Mouse (Mus musculus) lung, adult 18-20 months (tissue): Measurements from ENCODE around the gene Stc2.

Experiments used
- DNase-seq, 2 experiments: peaks; one replicate each; pipeline ENCODE4 v3.0.0; 2022; ENCODE audit warnings: mixed read lengths in 2 of 2

Stc2 gene

DNA sequence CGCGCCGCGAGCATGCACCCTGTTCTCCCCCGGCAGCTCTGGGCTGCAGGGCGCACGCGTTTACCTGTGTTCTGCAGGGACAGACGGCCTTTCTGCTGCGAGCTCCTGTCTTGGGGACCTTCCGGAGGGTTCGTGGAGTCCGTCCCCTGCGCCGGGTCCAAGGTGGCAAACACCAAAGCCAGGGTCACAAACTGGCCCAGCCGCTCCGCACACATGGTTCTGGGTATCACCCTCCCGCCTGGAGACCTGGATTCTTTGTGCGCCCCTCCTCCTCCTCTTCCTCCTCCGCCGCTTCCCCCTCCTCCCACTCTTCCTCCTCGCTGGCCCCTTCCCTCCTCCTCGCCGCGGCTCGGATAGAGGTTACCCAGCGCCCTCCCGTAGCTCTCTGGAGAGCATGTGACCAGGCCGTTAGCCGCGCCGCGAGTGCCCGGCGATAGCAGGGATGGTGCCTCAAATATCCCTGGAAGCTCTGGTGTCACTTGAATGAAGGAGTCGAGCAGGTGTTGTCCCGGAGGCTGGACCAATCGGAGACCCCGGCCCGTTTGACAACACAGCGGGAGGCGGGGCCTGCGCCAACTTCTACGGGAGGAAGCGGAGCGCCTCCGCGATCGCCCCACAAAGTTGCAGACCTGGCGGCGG is at the start of gene Stc2:
Gene Stc2, minus strand, starts transcription at position 427 of the 639 bp plus-strand sequence.
- DNase-seq, result peak; percentile 51 to 56

GRCm38 (mm10) chr11:31417071-31417470 is 47.2 kb upstream of the Stc2 start:
- no peak for DNase-seq

DNA sequence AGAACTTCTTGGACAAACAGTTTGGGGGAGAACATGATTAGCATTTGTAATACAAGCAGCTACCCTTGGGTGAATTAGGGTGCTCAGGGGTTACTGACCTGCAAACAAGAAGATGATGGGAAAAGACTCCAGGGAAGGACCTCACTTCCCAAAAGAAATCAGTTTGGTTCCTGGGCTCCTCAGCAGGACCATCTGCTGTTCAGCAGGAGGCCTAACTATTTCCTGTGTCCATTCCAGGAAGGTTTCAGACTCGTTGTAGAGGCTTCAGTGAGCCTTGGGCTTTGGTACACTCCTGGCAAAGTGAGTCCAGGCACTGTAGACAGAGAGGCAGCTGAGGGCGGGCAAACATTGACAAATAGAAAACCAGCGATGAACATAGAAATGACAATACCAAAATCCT is 42.5 kb upstream of the Stc2 start:
- DNase-seq, result no peak

DNA sequence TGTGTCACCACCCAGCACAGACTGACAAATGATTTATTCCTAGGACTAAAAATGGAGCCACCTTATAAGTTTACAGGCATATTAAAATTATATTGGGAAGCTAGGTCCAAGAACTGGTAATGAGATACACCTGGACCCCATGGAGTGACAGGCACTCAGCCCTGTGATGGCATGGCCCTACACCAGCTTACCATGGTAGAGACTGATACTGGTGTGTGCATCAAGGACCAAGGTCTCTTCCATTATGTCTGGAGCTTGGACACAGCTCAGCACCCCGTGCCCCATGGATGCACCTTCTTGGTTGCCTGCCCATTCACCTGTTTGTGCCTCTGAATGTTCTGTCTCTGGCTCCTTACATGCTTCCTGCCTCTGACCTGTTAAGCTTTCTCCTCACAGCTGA is 36.9 kb upstream of the Stc2 start:
- no peak for DNase-seq

GRCm38 (mm10) chr11:31403080-31403479 is 33.2 kb upstream of the Stc2 start:
- DNase-seq, result no peak

DNA sequence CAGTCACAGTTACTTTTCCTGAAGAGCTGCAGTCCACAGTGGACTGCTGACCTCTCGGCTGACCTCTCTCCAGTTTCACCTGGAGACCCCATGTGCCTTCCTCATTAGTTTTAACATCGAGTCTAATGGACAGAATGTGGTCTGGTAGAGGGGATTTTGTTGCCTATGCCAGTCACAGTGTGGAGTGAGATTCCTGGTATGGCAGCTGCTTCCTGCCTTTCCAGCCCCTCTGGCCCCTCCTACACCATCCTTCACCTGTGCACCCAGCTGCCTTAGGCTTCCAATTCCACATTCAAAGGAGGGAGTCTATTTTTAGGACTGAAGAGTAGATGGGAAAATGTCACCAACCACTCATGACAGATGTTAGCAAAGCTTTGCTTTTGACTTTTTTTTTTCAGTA is 28.7 kb upstream of the Stc2 start:
- no peak for DNase-seq

DNA sequence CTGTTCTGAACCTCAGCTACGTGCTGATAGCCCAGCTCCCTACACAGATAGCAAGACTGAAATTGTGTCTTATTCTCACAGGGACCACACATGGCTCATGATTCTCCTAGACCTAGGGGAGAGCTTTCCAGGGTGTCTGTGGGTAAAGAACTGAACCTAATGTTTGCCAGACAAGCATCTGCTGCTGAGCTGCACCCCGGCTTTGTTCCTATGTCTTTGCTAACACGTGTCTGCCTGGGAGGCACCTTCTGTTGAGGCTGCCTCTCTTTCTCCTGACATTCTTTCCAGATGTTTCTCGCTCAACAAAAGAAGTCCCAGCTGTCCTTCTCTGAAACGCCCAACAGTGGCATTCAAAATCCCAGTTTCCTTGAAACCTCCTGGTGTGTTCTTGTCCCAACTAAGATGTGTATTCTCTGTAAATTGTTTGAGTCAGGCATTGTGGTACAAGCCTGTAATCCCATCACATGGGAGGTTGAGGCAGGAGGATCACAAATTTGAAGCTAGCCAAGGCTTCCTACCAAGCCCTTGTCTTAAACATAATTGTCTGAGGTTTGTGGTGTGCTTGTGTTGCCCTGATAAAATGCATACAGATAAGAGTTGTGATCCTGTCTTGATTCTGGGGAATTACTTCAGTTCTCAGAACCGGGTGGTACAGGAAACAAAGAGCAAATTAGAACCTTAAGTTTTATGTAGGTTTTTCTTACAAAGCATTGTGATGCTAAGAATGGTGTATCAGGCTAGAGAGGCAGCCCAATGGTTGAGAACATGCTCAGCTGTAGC is 27.0 kb upstream of the Stc2 start:
- DNase-seq, result no peak

DNA sequence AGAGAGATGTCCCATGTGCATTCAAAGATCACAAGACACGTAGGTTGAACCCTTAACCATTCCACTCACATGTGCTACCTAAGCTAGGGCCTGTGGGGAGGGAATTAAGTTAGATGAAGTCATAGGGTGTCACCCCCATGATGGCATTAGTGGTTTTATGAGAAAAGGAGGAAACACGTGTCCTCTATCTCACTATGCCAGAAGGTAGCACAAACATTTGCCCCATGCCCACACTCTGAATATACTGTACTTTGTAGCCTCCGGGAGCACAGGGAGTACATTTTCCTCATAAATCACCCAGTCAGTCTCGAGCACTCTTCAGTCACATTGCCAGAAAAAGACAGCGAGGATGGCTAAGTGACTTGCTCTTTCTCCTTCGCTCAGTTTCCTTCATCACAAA is 24.2 kb upstream of the Stc2 start:
- DNase-seq, result no peak

GRCm38 (mm10) chr11:31392340-31392739 is 22.5 kb upstream of the Stc2 start:
- no peak for DNase-seq

GRCm38 (mm10) chr11:31388890-31389289 is 19.0 kb upstream of the Stc2 start:
- DNase-seq, result no peak

DNA sequence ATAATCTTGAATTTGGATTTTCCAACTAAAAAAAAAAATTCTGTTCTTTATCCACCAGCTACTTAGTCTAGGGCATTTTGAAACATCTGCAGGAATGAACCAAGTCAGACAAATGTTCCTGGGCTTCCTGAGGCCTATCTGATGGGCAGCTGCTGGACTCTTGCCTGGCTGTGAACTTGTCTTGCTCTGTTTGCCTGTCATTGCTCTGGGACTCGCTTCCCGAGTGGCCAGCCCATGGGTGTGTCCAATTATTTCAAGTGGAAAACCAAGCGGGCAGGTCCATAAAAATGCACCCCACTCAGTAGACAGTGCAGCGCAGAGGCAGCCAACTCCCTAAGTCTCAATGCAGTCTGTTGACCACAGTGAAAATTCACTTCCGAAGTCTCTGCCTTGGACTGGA is 17.7 kb upstream of the Stc2 start:
- DNase-seq, result no peak

DNA sequence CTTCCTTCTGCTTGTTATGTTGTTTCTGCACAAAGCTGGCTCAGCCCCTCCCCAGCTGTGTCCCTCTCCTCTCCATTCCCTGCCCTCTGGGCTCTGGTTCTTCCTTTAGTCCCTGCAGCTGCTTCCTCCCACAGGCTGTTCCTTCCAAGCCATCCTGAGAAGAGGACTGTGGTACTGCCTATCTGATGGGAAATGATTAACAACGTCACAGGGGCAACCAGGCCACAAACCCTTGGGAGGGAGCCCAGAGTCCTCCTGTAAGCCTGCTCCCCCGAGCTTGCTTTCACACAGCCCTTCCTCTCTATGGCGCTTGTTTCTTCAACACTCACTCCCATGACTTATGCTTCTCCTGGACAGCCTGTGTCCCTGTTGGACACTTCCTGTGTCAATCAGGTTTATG is 16.7 kb upstream of the Stc2 start:
- DNase-seq, result no peak

GRCm38 (mm10) chr11:31383968-31384367 is 14.1 kb upstream of the Stc2 start:
- DNase-seq, result no peak

GRCm38 (mm10) chr11:31382145-31382544 is 12.3 kb upstream of the Stc2 start:
- no peak for DNase-seq

- peak; percentile 27 to 56 for DNase-seq
Measured at GRCm38 (mm10) chr11:31373438-31373837, 3.6 kb upstream of the Stc2 start.

DNA sequence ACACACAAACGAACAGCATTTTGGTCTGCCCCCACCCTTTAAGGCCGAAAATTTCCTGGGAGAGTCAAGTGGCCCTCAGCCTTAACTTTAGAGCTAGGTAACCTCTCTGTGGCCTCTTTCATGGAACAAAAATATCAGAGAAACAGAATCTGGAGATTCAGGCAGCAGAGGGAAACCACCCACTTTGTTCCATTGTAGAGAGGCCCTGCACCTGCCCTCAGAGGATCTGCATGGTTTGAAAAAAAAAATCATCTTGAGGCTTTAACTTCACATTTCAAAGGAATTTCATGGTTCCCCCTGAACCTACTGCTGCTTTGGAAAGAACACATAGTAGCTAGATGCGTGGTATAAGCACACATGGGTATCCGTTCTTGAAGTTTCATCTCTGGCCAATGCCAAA is 2.3 kb upstream of the Stc2 start:
- no peak for DNase-seq

DNA sequence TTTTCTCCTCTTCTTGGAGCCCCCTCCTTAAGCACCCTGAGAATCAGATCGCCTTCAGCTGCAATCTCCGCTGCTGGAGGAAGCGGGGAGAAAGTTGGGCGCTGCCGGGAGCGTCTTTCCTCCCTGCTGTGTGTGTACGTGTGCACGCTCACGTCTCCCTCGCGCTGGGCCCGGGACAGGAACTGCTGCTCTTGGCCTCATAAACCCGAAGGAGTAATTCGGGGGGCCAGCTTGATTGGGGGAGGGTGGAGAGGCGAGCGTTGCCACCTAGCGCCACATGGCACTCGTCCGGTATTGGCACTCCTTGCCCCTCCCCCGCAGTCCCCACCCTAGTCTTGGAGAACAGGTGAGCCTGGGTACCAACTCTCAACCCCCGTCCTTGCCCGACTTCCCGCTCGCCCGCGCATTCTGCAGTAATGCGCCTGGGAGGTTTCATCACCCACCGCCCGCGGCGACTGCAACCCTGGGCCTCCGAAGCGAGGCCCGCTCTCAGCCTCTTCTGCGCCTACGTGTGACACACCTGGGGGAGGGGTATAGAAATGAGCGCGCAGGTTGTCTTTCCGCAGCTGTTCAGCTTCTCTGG is 1.5 kb upstream of the Stc2 start:
- peak; percentile 4 to 14 for DNase-seq

GRCm38 (mm10) chr11:31370436-31371230 is 759 bp upstream of the Stc2 start:
- DNase-seq, result no peak

DNA sequence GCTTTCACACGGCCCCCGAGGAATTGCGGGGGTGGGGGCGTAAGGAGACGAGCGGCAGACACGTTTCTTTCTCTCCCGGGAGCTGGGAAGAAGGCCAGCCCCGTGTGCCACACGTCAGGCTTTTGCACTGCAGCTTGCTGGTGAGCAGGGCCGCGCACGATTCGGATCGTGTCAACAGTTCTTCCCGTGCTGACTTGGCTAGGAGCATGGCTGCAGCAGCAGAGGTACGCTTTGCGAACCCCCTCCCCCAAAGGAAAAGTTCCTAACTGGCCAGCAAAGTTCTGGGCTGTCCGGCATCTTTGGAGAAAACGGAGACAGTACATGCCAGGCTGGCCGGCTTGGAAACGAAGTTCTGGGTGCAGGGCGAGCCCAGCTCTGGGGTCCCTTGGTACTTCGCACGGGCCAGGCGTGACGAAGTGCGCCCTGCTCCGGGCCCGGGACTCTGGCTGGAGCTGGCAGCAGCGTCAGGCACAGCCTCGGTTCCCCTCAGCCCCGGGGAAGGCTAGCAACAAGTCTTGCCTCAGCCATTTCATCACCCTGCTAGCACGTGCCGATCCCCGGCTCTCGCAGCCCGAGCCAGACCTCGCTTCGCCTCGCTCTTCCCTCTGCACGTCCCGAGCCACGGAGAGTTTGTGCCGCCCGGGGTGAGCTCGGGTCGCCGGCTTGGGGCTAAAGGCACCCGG is 768 bp downstream of the Stc2 start:
- DNase-seq, result peak; percentile 41 to 46

- no peak for DNase-seq
Measured at GRCm38 (mm10) chr11:31368252-31368964, 1.5 kb downstream of the Stc2 start.

GRCm38 (mm10) chr11:31366827-31367226 is 3.0 kb downstream of the Stc2 start:
- no peak for DNase-seq

DNA sequence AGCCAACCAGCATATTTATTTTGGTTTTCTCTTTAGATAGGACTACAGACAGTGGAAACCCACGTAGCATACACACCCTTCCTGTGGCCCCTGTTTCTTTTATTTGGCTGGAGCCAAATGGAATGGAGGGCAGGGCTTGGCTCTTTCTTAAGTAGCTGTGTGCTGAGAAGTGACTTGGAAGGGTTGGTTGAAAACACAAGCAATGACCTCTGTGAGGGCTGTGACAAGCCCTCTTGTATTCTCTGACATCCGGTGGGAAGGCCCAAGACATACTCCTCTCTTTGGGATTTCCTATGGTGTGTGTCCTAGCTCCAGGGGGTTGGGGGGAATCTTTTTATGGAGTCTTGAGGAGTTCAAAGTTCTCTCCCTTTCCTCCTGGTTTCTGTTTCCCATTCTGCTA is 3.5 kb downstream of the Stc2 start:
- no peak for DNase-seq
